Mouse (Mus musculus) thymus, postnatal 10 days (tissue): ENCODE measurements around the gene Gm7694.

Experiments
- DNase-seq, 2 experiments: peaks; one replicate each; pipeline ENCODE4 v3.0.0; 2021; ENCODE audit warnings: low spot score in 2 of 2

Gene Gm7694

DNA sequence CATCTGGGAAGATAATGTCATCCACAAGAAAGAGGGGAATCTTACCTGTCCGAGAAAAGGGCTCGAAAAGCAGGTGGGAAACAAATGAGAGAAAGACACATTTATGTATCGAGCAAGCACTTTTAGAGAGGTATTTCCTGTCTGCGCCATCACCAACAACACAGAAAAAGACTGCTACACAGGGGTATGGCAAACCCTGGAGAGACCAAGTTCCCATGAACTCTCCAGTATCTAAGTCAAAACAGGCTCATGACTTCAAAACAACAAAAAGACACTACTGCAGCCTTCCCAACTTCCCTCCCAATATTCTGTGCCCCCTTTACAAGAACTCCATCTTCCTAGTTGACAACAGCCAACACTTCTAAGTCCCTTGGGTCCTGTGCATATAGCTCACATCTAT is at the start of gene Gm7694:
Gene Gm7694, minus strand, starts transcription at position 101 of the 400 bp plus-strand sequence.
- DNase-seq = no peak

DNA sequence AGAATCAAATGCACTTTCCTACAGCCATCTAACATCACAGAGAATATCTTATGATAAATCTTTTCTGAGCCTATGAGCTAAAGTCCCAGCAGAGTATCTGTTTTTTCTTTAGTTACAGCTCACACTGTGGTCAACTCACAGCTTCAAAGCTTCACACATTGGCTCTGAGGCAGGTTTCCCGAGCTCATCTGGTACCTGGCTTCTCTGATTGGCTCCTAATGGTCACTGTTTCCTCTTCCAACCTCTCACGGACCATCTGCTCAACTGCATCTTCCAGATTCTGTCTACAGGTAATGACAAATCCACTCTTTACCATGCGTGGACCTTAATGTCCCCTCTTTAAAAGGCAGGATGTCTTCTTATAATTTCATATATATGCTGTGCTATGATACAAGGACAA is 47.2 kb upstream of the Gm7694 start:
- DNase-seq = no peak

DNA sequence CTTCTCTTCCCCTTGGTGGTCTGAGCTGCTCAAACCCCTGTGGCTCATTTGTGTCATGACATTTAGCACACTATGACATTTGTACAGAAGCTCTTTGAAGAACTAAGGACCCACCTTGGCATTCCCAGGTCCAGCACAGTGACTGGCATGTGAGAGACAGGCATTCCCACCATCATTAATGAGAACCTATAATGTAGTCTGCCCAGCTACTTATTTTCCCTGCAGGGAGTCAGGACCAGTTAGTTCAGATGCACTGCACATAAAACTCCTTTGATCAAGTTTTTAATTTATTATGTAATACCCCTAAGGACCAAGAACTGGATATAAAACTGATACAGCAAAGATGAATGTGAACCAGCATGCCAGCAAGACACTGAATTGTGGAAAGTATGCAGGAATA is 44.9 kb upstream of the Gm7694 start:
- no peak for DNase-seq

DNA sequence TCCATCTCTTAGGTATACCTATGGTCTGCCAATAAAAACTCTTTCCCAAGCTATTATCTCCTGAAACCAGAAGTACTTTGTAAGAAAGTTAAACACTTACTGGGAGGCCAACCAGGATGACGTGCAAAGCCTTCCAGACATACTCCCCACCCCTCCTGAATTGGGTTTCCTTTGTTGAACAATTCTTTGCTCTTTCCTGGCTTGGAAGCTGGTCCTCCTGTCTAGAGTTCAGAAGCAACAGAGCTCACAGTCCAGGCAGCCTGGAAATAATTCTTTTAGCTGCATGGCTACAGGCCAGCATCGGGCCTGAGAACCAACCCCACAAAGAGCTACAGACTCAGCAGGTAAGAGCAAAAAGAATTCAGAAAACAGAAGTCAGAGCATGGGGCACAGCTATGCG is 40.1 kb upstream of the Gm7694 start:
- no peak for DNase-seq

DNA sequence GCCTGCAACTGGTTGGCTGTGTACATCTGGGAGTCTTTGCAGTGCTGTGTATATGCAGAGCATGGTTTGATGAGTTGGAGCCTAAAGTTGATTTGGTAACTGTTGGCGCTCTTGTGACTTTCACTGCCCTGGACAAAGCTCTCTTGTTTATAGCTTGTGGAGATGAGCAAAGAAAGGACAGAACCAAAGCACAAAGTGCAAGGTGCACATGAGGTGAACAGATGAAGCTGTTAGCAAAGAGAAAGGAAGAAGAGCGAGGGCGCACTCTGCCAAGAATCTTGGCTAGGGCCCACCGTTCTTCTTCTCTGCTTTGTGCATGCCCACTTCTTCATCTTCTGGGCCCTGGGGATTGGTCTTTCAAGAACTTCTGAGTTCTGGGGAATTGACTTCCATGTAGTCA is 37.8 kb upstream of the Gm7694 start:
- DNase-seq = no peak

DNA sequence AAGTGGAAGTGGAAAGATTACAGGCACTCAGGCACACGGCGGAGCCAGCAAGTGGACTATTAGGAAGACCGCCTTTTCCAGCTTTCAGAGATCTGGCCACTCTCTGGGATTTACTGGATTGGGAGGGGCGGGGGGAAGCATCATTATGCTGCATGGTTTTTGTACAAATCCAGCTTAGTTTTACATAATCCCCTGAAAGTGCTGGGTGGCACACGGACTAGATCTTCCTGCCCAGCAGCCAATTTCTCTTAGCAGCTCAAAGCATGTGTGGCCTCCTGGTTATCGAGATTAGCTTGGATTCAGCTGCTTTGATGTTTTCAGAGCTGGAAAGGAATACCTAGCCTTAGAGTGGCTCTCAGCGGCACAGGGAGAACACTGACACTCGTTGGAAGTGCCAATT is 36.9 kb upstream of the Gm7694 start:
- no peak for DNase-seq

DNA sequence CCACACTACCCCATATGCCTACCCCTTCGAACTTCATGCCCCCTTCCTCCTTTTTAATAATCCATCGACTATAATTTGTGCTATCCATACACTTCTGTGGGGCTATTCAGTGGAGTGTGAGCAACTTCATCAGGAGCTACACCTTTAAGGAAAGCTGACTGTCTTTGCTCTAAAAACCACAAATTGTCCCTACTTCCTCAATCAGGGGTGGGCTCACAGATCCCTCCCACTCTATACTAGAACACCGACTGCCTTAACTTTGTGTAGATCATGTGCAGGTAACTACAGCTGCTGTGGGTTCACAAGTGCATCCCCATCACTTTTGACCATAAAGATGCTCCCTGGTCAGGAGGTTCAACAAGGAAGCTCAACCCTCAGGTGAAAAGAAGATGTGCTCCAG is 33.8 kb upstream of the Gm7694 start:
- DNase-seq = no peak

DNA sequence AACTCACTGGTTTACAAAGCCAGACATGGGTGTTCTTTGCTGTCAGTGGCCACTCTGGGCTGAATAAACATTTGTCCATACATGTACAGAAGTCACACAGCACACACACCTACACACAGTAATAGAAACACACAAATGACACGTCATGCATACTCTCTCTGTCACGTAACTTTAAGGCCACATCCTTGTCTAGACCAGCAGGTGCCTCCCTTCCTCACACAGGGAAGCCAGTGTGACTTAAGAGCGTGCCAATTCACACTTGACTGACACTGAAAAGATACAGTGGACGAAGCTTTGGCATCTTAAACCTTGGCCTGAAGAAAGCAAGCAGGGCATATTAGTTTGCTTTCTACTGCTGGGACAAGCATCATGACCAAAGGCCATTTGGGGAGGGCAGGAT is 26.6 kb upstream of the Gm7694 start:
- no peak for DNase-seq

DNA sequence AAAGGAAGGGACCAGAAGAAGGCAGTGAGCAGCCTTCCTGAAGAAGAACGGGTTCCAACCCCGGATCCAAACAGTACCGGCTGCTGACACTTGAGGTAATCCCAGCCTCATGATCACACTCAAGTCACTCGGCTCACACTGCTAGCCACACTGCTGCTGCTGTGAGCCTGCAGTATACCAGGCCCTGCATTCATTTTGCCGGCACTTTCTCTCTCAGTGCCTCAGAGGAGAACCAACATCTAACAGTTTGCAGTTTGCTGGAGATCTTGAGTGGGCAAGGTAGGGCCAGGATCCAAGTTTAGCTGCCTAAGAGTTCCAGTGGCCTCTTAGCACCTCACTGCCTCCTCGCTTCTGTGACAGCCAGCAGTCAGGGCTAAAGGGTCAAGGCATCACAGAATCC is 25.8 kb upstream of the Gm7694 start:
- DNase-seq = no peak

DNA sequence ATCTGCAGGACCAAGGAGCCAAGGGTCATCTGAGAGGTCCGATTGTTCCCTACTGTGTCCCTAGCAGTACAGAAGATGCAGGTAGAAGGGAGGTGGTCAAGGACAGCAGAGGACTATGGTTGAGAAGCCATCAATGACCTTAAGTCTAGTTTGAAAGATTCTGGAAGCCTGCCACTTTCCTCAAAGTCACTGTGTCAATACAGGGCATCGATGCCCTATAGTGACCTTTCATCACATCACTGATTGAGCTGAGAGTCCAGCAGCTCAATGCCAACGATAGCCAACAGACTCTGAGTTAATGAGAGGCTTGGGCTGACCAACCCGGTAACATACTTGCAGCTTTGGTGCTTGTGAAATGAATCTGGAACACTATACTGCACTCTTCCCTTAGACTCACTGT is 19.1 kb upstream of the Gm7694 start:
- DNase-seq = no peak

DNA sequence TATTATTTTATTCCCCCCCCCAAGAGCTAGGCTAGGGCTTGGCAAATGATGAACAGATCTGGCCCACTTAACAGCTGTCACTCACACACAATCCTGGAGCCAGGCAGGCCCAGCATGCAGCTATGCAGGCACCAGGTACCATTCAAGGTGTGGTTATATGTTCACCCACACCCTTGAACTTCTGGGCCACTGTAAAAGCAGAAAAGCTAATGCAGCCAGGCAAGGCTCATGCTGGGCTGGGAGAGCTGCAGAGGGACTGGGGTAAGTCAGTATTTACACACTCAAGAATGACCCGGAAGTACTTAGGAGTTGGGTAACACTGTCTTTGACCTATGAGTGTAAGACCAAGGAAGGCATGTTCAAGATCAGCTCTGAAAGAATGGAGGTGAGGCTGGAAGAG is 18.2 kb upstream of the Gm7694 start:
- DNase-seq = no peak

DNA sequence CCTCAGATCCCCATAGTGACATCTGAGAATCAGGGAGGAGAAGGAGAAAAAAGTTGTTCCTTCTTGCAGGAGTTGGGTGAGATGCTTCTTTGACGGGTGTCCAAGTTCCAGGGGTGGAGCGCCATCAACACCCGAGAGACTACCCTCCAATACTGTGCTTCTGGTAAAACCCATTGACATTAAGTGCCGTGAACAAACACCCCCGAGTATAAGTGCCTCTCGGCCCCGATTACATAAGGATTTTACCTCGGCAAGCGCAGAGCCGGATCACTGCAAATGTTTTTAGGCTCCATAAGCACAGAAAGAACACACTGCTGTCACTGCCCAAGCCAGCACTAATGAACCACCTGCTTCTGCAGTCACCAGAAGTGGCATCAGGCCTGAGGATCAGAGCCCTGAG is 16.9 kb upstream of the Gm7694 start:
- DNase-seq = no peak

DNA sequence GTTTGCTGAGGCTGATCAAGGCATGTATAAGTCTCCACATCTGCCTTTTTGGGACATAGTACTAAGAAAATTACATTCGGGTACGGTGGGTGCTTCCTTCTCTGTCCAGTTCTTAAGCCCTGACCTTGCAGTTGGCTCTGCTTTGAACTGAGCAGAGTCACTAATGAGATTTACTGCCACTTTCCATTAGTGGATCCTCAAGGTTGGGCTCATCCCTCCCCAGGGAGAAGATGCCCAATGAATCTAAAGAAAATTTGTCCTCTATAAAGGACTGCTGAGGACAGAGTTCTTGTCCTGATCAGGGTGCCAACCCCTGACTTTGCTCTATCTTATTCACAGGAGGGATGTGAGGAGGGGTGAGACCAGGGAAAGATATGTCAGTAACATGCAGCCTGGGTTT is 15.9 kb upstream of the Gm7694 start:
- no peak for DNase-seq

DNA sequence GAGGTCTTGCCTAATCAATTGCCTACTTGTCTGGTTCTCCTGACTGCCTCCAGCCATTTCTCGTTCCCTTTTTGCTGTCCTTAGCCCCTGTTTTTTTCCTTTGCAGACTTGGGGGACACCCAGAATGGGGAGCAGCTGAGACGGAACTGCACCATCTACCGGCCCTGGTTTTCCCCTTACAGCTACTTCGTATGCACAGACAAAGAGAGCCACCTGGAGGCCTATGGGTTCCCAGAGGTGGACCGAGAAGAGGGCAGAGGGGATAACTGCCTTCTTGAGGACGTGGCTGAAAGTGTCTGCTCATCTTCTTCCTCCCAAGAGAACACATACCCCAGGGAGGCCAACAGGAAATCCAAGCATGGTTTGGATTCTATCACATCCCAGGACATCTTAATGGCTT is 5.3 kb upstream of the Gm7694 start:
- DNase-seq = no peak

DNA sequence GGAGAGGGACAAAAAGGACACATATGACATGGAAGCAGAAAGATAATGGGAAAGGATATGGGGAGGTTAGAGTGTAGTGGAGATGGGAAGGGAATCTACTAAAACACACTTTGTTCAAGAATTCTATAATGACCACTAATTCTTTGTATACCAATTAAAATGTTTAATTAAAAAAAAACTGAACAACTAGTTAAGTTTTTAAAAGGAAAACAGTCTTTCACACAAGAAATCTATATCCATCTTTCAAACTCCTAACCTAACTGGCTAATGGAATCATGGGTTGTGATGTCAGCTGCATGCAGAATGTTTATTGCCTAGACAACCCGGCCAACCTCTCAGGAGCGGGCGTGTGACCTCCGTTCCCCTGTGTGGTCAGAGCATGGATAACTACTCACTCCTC is 2.4 kb upstream of the Gm7694 start, which contains the start of gene Spata46:
Gene Spata46, plus strand, starts transcription at position 301 of the 400 bp plus-strand sequence.
- DNase-seq = no peak

DNA sequence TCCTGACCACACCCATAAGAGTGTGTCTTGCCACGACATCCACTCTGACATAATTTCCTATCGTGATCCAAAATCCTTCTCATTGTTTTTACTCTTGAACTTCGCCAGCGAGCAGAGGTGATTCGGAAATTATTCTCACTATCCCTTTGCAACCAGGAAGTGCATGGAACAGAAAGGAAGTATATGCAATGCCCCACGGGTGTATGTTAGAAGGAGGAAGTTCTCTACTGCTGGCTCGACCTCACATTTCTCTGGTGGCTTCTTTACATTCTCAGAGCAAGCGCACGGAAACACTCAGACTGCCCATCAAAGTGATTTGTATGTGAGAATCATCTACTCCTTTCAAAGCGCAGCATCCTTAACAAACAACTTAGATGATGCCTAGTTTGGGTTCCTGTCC is 1.1 kb downstream of the Gm7694 start:
- DNase-seq = no peak

DNA sequence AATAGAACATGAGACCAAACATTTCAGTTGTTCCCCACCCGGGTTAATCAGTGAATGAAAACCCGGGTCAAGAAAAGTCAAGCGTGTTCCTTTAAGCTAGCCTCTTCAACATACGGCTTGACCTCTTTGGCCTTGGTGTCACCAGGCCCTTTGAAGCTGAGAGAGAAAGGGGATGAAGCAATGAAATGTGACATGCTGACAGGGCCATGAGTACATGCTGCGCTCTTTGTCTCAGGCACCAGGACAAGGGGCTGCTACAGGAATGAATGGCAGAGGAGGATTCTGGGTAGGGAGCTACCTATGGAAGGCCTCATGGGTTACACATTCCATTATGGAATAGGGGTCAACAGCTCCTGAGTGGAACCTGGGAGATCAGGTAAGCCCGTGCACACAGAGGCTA is 3.0 kb downstream of the Gm7694 start:
- no peak for DNase-seq

DNA sequence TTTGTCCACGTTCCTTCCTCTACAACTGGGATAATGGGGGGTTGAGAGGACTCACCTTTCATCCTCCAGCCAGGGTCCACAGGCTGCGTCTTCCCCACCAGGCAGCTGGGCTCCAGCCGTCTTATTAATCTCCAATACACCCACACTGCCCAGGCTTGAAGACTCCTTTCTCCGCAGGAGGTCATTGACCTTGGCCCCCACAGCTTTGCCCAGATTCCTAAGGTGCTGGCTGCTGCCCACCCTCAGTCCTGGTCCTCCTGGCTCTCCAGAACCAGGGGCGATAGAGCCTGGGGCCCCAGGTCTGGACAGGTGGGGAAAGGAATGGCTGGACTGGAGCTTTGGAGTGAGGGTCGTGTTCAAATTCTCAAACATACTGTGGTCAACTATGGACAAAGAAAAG is 3.7 kb downstream of the Gm7694 start:
- no peak for DNase-seq

DNA sequence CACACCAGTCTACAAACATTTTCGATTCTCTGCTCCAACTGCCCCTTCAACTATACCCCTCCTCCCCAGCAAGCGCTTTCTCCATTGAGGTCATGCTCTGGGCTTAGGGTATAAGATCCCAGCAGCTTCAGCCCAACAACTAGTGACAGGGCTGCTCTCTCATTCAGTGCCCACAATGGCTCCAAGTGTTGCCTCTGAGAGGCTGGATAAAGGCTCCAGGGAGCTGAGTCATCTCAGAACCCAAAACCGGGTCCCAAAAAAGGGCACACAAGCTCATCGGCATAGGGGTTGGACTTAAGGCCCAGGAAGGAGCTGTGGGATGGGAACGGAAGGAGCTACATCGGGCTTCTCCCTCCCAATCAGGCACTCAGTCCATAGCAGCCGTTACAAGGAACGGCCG is 4.4 kb downstream of the Gm7694 start:
- no peak for DNase-seq

DNA sequence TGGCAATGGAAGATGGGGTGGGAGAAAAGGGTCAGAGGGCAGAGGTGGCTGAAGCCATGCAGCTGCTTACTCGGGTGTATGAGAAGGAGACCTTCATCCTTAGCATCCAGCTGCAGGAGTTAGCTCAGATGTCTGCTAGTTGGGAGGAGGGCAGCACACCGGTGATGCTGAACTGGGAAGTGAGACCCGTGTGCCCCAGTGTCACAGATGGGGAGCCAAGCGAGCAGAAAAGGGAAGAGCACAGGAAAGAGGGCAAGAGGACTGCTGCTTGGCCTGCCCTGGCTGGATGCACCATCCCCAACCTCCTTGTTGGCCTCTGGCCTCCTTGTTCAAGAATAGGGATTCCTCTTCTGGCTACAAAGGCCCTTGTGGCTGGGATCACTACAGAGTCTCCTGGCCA is 6.6 kb downstream of the Gm7694 start:
- DNase-seq = no peak

DNA sequence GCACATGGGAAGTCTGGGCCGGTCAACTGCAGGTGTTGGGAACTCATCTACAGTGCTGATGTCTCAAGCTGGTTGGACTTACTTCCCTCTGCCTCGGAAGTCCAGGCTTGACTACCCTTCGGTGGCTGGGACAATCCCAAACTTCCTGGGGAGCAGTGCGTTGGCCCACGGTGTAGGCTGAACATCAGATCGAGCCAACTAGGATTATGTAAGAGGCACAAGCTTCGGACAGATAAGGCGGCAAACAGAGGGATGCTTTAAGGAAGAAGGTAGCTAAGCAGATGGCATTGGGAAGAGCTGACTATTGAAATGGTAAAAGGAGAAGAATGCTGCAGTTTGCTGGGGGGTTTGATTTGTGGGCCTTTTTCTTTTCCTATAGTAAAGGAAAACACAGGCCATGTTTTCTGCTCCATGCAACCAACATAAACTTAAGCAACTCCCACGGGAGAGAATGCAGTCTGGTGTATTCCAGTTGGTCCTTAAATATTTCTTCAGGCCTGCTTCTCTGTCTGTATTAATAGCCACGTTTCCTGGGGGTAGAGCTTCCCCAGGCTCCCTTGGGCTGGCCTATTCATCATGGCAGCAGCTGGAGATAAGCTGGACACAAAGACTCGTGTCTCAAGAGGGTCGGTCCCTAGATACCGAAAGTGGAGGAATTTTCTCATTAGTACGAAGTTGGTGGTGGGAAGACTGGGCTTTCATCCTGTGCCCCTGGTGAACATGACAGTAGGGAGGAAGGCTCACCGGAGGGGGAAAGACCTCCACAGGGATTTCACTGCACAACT is 11.2 kb downstream of the Gm7694 start:
- no peak for DNase-seq

DNA sequence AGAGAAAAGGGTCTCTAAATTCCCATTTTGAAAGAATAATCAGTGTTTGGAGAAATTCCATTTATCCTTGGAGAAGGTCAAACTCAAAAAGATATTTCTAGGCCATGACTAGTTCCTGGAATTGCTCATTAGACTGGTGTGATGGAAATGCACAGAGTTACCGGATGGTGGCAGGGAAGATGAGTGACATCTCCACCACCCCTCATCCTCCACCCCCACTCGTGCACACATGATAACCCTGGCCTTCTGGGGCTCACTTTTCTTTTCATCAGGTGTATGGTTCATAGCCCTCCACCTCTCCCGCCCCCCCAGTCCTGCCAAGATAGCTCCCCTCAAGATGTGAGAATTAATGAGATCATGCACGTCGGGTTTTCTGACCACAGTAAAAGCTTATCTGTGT is 12.9 kb downstream of the Gm7694 start:
- no peak for DNase-seq

DNA sequence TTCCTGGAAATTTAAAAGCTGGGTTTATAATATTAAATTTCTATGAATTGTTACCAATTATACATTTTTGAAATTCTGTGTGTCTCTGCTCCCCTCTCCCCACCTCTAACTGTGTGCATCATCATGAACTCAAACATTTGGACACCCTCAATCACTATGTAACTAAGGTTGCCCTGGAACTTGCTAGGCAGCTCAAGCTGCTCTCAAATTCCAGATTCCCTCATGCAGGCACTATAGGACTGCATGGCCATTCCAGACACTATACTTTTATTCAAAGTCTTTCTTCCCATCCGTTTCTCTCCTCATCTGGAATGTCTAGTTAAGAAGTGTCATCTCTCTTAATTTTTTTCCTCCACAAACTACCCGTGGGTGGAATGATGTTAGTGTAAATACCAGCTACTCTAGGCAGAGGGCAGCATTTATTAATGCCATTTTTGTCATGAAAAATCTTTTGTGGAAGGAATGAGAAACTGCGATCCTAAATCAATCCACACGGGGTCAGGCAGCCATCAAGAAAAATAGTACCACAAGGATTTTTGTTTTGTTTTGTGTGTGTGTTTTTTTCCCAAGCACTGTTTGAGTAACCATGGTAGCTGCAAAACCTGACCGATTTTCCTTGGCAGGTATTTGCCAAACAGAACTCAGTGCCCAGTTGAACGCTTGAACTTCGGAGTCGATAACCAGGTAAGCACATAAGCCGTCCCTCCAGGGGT is 13.7 kb downstream of the Gm7694 start:
- no peak for DNase-seq
